Mouse (Mus musculus) midbrain, embryonic 15.5 days (tissue): Measurements from ENCODE around the gene Tkt. TPM values are rescaled to one million over a fixed set of nuclear protein-coding genes. Genes with fewer than 3 reads are reported as not detected.
"Not testable (repeated sequence)": the region's sequence is repeated elsewhere in the genome, so short reads cannot be mapped to it uniquely, and the experiment has no call there.

Experiments
- ATAC-seq: fragments of 200-750 bp; cut with Nextera tagmentation; replicated peaks from 2 replicates; pipeline ENCODE4 v1.8.0; 2017; ENCODE audit warnings: moderate TSS enrichment
- H3K27ac ChIP-seq: fragments of 300-500 bp; sonication (generic); 2 replicates; pipeline ENCODE4 v1.5.1; 2015; ENCODE audit warnings: mild to moderate bottlenecking, inconsistent platforms
- H3K27me3 ChIP-seq: fragments of 300-500 bp; sonication (generic); replicated peaks from 2 replicates; pipeline ENCODE4 v1.6.1; 2015; ENCODE audit warnings: inconsistent platforms
- H3K36me3 ChIP-seq: fragments of 300-500 bp; sonication (generic); replicated peaks from 2 replicates; pipeline ENCODE4 v1.6.1; 2015; ENCODE audit warnings: inconsistent platforms
- H3K4me1 ChIP-seq: fragments of 300-500 bp; sonication (generic); 2 replicates; pipeline ENCODE4 v1.6.1; 2015; ENCODE audit warnings: inconsistent platforms
- H3K4me2 ChIP-seq: fragments of 300-500 bp; sonication (generic); 2 replicates; pipeline ENCODE4 v1.6.1; 2015; ENCODE audit warnings: inconsistent platforms, mild to moderate bottlenecking, moderate library complexity
- H3K4me3 ChIP-seq: fragments of 300-500 bp; sonication (generic); 2 replicates; pipeline ENCODE4 v1.5.1; 2015; ENCODE audit warnings: mild to moderate bottlenecking, inconsistent platforms
- H3K9ac ChIP-seq: fragments of 300-500 bp; sonication (generic); 2 replicates; pipeline ENCODE4 v1.6.1; 2015; ENCODE audit warnings: mild to moderate bottlenecking, inconsistent platforms
- H3K9me3 ChIP-seq: fragments of 300-500 bp; sonication (generic); 2 replicates; pipeline ENCODE4 v1.6.1; 2016; ENCODE audit warnings: inconsistent platforms
- WGBS: fragments of 180-500 bp; shearing (Covaris S2); methylation state at CpG from one replicate; pipeline ENCODE4 v1.1.7; 2015; ENCODE audit warnings: mixed read lengths; 5-methylcytosine and 5-hydroxymethylcytosine counted together
- polyA plus RNA-seq: library from polyadenylated mRNA; unstranded; fragments of >200 nt; fragmentation: Nextera tagmentation; extraction: Ambion mirVana; gene quantifications from 2 replicates; pipeline ENCODE4 v1.2.1, GENCODE M21; 2015

The Tkt gene
- polyA plus RNA-seq, 1 experiment from 2014 or later: 262 TPM

DNA sequence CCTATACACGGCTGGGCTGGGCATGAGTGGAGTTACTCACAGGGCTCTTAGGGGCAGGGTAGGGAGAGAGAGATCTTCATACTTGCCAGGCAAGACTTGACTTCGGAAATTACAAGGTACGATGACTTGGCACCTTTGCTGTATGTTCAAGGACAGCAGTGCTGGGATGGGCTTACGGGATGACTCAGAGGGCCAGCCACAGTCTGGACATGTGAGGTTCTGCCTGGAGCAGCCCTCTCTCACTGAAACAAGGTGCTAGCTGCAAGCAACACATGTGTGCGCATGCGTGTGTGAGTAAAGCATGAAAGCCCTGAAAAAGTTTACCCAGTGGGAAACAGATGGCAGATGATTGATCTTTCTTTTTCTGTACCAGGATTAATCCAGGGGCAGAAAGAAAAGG is 16.3 kb upstream of the Tkt start:
- H3K4me3 ChIP-seq: no peak overlapping the region
- H3K27me3 ChIP-seq: no peaks in the 10 kb centered on the region

DNA sequence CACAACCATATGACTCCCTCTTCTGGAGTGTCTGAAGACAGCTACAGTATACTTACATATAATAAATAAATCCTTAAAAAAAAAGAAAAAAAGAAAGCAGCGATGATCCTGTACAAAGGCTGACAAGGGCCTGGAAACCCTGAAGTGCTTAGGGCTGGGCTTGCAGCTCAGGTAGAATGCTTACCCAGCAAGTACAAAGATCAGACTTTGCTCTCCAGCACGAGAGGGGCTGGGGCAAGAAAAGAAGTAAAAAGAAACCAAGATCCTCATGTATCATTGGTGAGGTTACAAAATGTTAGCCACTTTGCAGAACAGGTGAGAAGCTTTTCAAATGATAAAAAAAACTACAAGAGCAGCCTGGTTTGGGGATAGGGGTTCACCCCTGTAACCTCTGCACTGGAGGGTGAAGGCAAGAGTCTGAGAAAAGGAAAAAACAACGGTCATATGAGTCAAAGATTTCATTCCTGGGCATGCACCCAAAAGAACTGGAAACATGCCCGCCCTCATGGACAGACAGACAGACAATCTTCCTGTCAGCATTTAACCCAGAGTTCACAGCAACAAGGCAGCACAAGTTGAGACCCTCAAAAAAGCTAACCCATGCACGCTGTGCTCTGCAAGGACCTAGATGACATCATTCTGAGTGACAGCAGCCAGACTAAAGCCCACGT is 14.2 kb upstream of the Tkt start:
- no peak overlapping the region for H3K4me2 ChIP-seq
- H3K4me1 ChIP-seq: peaks cover 10% of the 10 kb centered on the region; the same call in 1 of the 2 replicates
- H3K27me3 ChIP-seq: no peaks in the 10 kb centered on the region
- no peak overlapping the region for H3K4me3 ChIP-seq
- H3K27ac ChIP-seq: no peak overlapping the region
- no peak overlapping the region for H3K9ac ChIP-seq
- H3K36me3 ChIP-seq: 0 out of 2 replicates have a peak, but pooled peaks cover 3% of the 10 kb centered on the region
- 82% methylated on average over 6 of the region's 6 CpGs for WGBS
- ATAC-seq: no peak
- H3K9me3 ChIP-seq: no peaks in the 10 kb centered on the region

More for the DNA sequence above, 16.3 kb upstream of the Tkt start:
- H3K9me3 ChIP-seq: no peaks in the 10 kb centered on the region
- no peak overlapping the region for H3K27ac ChIP-seq
- H3K36me3 ChIP-seq: 0 out of 2 replicates have a peak, but pooled peaks cover 3% of the 10 kb centered on the region
- no peak overlapping the region for H3K9ac ChIP-seq
- 95% methylated on average over 6 of the region's 6 CpGs for whole genome bisulfite sequencing
- no peak overlapping the region for H3K4me2 ChIP-seq
- no peak for ATAC-seq
- H3K4me1 ChIP-seq: peaks cover 10% of the 10 kb centered on the region; the same call in 1 of the 2 replicates

DNA sequence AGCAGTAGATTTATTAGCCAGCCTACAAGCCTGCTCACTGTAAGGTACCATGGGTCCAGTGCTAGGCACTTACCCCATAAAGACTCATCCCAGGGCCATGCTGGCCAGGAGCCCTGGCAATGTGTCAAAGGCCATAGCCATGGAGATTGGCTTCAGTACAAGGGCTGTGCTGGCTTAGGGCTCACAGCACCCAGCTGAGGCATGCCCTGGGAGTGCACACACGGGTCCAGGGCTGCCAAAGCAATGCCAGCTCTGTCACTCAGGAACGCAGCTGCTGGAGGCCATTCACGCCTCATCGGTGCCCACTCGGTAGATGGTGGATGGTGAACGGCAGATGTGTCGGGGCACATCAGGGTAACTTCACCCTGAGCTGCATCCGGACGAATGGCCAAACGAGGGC is 6.6 kb upstream of the Tkt start:
- H3K4me2 ChIP-seq: no peak overlapping the region
- no peak overlapping the region for H3K27ac ChIP-seq
- no peak overlapping the region for H3K4me3 ChIP-seq
- H3K27me3 ChIP-seq: no peaks in the 10 kb centered on the region
- ATAC-seq: peak; percentile 52; the same call in 1 of the 2 replicates
- WGBS: 70% methylated on average over 10 of the region's 10 CpGs
- no peaks in the 10 kb centered on the region for H3K36me3 ChIP-seq
- no peaks in the 10 kb centered on the region for H3K4me1 ChIP-seq
- H3K9me3 ChIP-seq: no peaks in the 10 kb centered on the region
- H3K9ac ChIP-seq: no peak overlapping the region

DNA sequence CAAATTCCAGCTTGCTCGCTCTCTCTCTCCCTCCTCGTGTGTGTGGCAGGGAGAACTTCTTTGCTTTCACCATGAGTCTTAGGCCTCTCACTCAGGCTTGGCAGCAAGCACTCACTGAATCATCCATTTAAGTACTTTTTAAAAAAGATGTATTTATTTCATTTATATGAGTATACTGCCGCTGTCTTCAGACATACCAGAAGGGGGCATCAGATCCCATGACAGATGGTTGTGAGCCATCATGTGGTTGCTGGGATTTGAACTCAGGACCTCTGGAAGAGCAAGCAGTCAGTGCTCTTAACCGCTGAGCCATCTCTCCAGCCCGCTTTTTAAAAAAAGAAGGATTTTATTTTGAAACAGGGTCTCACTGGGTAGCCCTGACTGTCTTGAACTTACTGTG is 4.8 kb upstream of the Tkt start:
- not testable (repeated sequence) for H3K9me3 ChIP-seq, H3K27ac ChIP-seq, H3K36me3 ChIP-seq, H3K9ac ChIP-seq, H3K4me2 ChIP-seq, H3K27me3 ChIP-seq, H3K4me3 ChIP-seq, H3K4me1 ChIP-seq, ATAC-seq
- 89% methylated on average over 5 of the region's 5 CpGs for WGBS

DNA sequence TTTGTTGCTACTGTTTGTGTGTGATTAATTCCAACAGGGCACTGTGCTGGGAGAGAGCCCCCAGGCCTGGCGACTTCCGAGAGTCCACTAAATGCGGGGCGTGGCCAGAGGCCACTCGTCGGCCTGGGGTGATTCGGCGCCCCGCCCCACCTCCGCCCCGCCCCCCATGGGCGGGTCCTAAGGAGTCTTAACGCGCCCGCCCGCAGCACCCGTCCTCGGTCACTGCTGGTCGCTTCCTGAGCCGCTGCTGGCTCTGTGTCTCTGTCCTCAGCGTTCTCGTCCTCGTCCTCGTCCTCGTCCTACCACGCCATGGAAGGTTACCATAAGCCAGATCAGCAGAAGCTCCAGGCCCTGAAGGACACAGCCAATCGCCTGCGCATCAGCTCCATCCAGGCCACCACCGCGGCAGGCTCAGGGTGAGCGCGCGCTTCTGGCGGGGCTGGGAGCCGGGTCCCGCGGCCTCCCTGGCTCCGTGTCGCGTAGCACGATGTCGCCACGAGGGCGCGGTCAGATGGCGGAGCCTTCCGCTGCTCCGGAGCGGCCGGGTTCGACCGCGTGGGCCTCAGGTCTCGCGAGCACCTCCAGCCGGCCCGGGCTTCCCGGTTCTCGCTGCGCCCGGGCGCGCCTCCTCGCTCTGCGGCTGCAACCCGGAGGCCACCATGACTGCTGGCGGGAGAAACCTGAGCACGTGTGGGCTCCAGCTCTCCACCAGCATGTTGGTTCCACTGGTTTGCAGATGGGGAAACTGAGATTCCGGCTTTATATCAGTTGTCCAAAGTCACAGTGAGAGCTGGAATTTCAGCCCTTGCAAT is 1.0 kb downstream of the Tkt start:
- H3K9ac ChIP-seq: peak overlapping the region; percentile 83
- no peaks in the 10 kb centered on the region for H3K36me3 ChIP-seq
- peak overlapping the region; percentile 70 for H3K4me2 ChIP-seq
- no peaks in the 10 kb centered on the region for H3K27me3 ChIP-seq
- H3K4me3 ChIP-seq: peak overlapping the region; percentile 80
- peak; percentile 94 for ATAC-seq
- peaks cover 36% of the 10 kb centered on the region for H3K4me1 ChIP-seq
- H3K27ac ChIP-seq: peak overlapping the region; percentile 94
- under 1% methylated on average over 69 of the region's 69 CpGs for WGBS
- no peaks in the 10 kb centered on the region for H3K9me3 ChIP-seq

DNA sequence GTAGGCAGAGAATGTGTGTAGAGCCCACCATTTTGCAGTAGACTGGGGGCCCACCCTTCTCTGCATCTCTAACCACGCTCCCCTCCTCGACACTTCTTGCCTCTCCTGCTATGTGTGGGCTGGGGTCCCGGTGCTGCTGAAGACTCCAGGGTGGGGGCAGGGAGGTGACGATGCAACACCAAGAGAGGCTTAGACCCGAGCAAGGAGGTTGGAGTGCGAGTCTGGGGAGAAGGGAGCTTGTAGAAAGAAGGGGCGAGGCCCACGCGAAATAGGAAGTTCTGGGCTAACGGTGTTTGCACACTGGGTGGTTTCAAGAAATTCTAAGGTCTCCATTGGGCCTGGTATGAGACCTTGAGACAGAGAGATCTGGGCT is 1.6 kb downstream of the Tkt start:
- WGBS: 1% methylated on average over 10 of the region's 10 CpGs

DNA sequence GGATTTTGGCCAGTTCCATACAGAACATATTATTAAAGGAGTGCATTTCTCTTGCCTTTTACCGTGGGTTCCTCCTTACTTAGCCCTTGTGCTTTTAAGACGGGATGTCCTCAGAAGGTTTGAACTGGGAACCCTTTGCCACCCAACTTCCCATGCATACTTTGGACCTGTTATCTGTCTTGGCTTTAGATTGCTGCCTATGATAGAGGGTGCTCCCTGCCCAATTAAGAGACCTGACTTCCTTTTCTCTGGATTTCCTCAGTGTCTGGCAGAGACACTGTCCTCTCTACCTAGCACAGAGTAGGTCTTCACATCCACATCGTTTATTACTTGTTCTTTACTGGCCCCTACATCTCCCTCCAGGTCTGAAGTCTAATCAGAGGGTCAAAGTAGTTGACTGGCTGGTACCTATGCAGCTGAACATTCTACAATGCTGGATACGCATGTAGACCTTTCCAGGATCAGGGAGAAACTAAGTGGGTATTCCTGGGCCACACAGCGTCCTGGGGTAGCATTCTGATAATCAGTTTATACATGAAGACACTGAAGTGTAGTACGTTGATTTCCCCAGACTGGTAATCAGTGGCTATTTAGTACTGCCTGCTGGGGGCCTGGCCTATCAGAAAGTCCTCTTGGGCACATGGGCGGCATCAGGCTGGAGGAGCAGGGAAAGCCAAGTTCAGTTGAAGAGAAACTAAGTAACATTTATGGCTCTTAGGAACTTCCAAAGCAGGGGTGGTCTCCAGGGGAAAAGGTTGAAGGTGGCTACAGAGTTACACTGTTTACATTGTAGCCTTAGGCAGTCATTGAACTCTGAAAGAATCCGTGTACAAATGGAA is 2.3 kb downstream of the Tkt start:
- Histone ChIP-seq H3K4me1 (peaks cover 36% of the 10 kb centered on the region), H3K27me3 (no peaks in the 10 kb centered on the region), H3K9ac (peak overlapping the region; percentile 83; the same call in 1 of the 2 replicates), H3K9me3 (no peaks in the 10 kb centered on the region), H3K36me3 (no peaks in the 10 kb centered on the region), H3K4me2 (peak overlapping the region; percentile 70), H3K4me3 (peak overlapping the region; percentile 80), H3K27ac (no peak overlapping the region; the same call in 1 of the 2 replicates)
- ATAC-seq: no peak
- WGBS: 40% methylated on average over 8 of the region's 8 CpGs

More for the DNA sequence above, 1.6 kb downstream of the Tkt start:
- peaks cover 36% of the 10 kb centered on the region for H3K4me1 ChIP-seq
- H3K4me3 ChIP-seq: peak overlapping the region; percentile 80
- ATAC-seq: peak; percentile 63
- H3K9me3 ChIP-seq: no peaks in the 10 kb centered on the region
- H3K27ac ChIP-seq: peak overlapping the region; percentile 94
- peak overlapping the region; percentile 83 for H3K9ac ChIP-seq
- no peaks in the 10 kb centered on the region for H3K27me3 ChIP-seq
- no peaks in the 10 kb centered on the region for H3K36me3 ChIP-seq
- H3K4me2 ChIP-seq: peak overlapping the region; percentile 70

DNA sequence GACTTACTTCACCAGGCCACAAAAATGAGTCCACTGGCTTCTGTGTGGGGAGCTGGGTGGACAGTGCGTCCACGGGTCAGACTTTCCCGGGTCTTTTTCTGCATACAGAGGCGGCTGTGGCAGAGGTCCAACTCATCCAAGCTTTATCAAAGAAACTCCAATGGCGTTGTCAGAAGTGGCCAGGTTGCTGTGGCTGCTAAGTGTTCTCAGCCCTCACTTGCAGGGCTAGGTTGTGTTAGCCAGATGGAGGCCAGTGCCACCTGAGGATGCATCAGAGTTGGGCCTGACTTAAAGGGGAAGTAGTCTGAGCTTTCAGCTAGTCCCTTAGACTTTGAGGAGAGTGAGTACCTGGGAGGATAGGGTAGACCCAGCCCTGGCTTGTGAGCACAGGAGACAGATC is 3.4 kb downstream of the Tkt start:
- no peak overlapping the region for H3K27ac ChIP-seq
- ATAC-seq: no peak
- WGBS: 60% methylated on average over 5 of the region's 5 CpGs
- H3K9me3 ChIP-seq: no peaks in the 10 kb centered on the region
- no peaks in the 10 kb centered on the region for H3K36me3 ChIP-seq
- H3K4me2 ChIP-seq: peak overlapping the region; percentile 70
- H3K9ac ChIP-seq: no peak overlapping the region
- peaks cover 36% of the 10 kb centered on the region for H3K4me1 ChIP-seq
- peak overlapping the region; percentile 8; the same call in 1 of the 2 replicates for H3K4me3 ChIP-seq
- H3K27me3 ChIP-seq: no peaks in the 10 kb centered on the region

DNA sequence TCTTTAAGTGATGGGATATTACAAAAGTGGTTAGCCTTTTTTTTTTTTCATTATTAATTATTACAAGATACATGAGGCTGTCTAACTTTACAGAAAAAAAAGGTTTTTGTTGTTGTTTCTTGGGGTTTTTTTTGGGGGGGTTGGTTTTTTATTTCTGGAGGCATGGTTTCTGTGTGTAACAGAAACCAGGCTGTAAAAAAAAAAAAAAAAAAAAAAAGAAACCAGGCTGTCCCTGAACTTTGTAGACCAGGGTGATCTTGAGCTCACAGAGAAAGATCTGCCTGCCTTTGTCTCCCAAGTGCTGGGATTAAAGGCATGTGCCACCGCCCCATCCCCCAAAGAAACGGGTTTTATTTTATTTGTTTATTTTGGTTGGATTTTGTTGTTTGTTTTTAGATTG is 3.8 kb downstream of the Tkt start:
- no peak overlapping the region for H3K4me3 ChIP-seq
- H3K4me2 ChIP-seq: no peak overlapping the region
- H3K9ac ChIP-seq: no peak overlapping the region
- ATAC-seq: no peak
- H3K9me3 ChIP-seq: no peaks in the 10 kb centered on the region
- H3K27ac ChIP-seq: no peak overlapping the region
- peaks cover 36% of the 10 kb centered on the region for H3K4me1 ChIP-seq
- no peaks in the 10 kb centered on the region for H3K27me3 ChIP-seq
- H3K36me3 ChIP-seq: no peaks in the 10 kb centered on the region
- WGBS: 83% methylated on average over 2 of the region's 2 CpGs

DNA sequence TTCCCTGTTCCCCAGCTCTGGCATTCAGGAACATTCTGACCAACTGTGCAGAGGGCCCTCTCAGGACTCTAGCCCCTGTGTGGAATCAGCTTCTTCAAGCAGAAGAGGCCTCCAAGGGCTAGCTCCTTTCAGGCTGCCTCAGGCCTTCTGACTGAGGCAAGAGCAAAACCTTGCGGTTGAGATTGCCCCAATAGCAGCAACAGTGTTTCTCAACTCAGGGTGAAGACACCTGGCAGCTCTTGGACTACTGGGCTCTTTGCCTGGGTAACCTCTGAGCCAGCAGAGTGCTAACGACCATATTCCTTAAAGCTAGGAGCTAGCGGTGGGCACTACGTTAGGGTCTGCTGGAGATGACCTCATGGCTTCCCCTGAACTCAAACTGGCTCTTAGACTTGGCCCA is 5.0 kb downstream of the Tkt start:
- H3K27me3 ChIP-seq: no peaks in the 10 kb centered on the region
- H3K4me2 ChIP-seq: no peak overlapping the region
- H3K9me3 ChIP-seq: no peaks in the 10 kb centered on the region
- 88% methylated on average over 4 of the region's 4 CpGs for WGBS
- H3K4me3 ChIP-seq: no peak overlapping the region
- H3K36me3 ChIP-seq: no peaks in the 10 kb centered on the region
- H3K27ac ChIP-seq: no peak overlapping the region
- peaks cover 34% of the 10 kb centered on the region for H3K4me1 ChIP-seq
- no peak for ATAC-seq
- H3K9ac ChIP-seq: no peak overlapping the region

DNA sequence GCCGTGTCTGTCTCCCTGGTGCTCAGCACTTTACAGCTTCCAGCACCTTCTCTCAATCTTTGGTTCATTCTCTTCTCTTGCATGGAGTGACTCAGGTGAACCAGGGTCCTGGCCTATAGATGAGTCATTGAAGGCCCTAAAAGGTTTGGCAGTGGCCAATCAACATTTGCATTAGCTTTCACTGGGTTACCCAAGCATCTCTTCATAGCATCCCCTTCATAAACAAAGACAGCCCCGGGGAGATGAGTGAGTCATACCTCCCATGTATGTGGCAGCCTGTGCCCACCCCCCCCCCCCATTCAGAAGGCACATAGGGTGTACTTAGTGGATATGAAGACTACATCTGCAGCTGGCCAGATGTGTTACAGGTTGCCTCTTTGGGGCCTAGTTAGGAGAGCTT is 8.5 kb downstream of the Tkt start:
- Histone ChIP-seq H3K27ac (no peak overlapping the region), H3K36me3 (peaks cover 12% of the 10 kb centered on the region; the same call in 1 of the 2 replicates), H3K27me3 (no peaks in the 10 kb centered on the region), H3K4me2 (no peak overlapping the region), H3K9me3 (no peaks in the 10 kb centered on the region), H3K4me3 (no peak overlapping the region), H3K9ac (no peak overlapping the region), H3K4me1 (peaks cover 22% of the 10 kb centered on the region)
- WGBS: 85% methylated on average over 2 of the region's 2 CpGs
- no peak for ATAC-seq

DNA sequence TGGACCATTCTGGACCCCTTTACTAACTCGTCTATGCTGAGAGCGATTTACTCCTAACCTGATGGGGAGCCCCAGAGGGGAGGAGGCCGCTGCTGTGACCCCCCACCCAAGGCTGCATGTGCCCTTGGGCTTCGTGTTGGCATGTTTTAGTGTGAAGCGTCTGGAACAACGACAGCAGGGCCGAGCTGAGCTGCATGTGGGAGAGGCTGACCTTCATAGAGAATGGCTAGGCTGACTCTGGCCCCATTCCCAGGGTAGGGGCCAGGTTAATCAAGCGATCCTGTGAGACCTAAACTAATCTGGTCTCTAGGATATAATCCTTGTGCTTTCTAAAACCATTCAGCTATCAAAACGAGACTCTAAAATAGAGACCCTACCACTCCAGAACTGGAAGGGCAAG is 9.6 kb downstream of the Tkt start:
- no peak for ATAC-seq
- no peak overlapping the region for H3K4me3 ChIP-seq
- no peaks in the 10 kb centered on the region for H3K27me3 ChIP-seq
- peaks cover 21% of the 10 kb centered on the region; the same call in 1 of the 2 replicates for H3K4me1 ChIP-seq
- H3K9ac ChIP-seq: no peak overlapping the region
- H3K9me3 ChIP-seq: no peaks in the 10 kb centered on the region
- no peak overlapping the region for H3K27ac ChIP-seq
- 72% methylated on average over 9 of the region's 9 CpGs for WGBS
- H3K4me2 ChIP-seq: no peak overlapping the region
- peaks cover 12% of the 10 kb centered on the region; the same call in 1 of the 2 replicates for H3K36me3 ChIP-seq
